Mouse (Mus musculus): ENCODE measurements around the gene Bcl2l1.

Bcl2l1 gene

DNA sequence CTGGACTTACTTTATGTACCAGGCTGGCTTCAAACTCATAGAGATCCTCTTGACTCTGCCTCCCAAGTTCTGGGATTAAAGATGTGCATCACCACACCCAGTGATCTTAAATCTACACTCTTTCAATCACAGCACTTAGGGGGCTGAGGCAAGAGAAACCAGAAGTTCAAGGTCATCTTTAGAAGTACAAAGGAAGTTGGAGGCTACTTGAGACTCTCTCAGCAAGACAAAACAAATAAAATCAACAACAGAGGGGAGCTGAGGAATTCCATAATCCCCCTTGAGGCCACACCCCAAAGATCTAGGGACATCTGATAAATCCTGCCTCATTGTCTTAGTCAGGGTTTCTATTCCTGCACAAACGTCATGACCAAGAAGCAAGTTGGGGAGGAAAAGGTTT, 59.3 kb downstream of the Bcl2l1 start:
- no peak for DNase-seq (ENCODE audit: low spot score)

- DNase-seq (ENCODE audit: low spot score), result peak; percentile 66
Measured at GRCm38 (mm10) chr2:152771571-152771970, 60.0 kb downstream of the Bcl2l1 start.

- no peak for DNase-seq (ENCODE audit: low spot score)
Measured at GRCm38 (mm10) chr2:152769677-152770076, 61.9 kb downstream of the Bcl2l1 start.

DNA sequence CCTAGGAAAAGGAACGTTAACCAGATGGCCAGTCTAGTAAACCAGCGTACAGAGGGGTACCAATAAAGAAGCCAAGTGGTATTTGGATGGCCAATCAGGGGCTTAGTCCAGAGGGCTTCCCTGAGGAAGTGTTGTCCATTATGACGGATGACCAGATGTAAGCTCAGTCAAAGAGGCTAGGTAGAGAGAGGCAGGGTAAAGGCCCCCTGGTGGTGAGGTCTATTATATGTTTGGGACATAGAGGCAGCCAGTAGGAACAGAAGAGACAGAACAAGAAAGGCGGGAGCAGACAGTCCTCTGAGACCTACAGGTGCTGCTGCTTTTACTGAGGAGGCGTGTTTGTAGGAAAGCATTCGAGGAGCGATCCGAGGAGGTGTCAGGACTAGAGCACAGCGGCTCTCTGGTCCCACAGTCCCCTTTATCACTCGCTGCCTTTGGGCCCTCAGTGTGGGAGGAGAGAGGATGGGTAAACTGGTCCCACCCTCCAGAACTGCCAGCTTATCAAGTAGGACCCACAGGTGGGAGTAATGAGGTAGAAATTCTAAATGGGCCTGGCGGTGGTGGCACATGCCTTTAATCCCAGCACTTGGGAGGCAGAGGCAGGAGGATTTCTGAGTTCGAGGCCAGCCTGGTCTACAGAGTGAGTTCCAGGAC, 63.8 kb downstream of the Bcl2l1 start:
- no peak for DNase-seq (ENCODE audit: low spot score)

DNA sequence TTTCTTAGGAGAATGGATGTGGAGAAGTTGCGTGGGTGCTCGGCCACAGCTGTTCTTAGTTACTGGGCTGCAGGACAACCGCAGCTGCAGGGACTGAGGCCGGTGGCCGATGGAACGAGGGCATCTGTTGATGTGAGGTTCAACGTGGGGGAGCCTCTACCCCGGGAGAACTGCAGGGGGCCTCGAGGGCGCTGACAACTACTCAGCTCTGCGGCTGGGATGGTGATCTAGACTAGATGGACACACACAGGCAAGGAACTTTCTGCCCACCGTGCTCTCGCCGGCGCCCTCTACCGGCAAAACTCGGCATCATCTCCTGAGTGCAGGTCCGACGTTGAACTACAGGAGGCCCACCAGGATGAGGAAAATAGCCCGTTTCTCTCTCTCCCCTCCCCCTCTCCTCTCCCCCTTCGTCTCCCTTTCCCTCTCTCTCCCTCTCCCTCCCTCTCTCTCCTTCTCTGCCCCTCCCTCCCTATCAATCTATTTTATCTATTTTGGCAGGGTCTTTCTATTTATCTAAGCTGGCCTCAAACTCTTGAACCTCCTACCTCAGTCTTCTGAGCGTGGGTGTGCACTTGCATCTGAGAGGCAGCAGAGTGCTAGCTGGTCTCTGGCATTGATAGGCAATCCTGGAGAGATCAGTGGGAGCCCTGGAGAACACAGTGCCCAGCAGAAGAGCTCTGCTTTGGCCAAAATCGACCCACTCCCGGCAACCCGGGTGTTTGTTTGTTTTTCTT, 65.0 kb downstream of the Bcl2l1 start:
- DNase-seq (ENCODE audit: low spot score), result peak; percentile 91

DNA sequence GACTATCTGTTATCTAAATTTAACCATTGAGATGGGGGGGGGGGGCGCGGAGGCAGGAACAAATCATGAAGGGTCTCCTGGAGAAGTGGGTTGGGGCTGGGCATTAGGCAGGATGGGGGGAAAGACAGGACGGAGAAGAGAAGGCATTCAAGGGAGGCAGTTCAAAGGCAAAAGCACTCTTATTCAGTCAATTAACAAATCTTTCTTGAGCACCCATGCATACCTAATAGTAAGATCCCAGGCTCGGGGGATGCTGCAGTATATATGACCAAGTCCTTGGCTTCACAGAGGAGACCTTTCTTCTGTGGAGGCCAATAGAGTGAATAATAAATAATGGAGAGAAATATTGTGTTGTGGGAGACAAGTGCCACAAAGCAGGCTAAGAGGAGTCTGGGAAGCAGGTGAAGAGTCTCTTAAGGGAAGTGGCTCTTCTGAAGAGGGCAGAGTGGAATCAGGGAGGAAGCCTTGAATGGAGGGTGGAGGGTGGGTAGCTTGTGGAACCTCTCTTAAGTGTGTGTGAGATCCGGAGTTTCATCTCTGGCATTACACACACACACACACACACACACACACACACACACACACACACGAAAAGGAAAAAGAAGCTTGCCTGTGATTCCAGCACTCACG, 66.4 kb downstream of the Bcl2l1 start:
- DNase-seq (ENCODE audit: low spot score), result no peak

DNA sequence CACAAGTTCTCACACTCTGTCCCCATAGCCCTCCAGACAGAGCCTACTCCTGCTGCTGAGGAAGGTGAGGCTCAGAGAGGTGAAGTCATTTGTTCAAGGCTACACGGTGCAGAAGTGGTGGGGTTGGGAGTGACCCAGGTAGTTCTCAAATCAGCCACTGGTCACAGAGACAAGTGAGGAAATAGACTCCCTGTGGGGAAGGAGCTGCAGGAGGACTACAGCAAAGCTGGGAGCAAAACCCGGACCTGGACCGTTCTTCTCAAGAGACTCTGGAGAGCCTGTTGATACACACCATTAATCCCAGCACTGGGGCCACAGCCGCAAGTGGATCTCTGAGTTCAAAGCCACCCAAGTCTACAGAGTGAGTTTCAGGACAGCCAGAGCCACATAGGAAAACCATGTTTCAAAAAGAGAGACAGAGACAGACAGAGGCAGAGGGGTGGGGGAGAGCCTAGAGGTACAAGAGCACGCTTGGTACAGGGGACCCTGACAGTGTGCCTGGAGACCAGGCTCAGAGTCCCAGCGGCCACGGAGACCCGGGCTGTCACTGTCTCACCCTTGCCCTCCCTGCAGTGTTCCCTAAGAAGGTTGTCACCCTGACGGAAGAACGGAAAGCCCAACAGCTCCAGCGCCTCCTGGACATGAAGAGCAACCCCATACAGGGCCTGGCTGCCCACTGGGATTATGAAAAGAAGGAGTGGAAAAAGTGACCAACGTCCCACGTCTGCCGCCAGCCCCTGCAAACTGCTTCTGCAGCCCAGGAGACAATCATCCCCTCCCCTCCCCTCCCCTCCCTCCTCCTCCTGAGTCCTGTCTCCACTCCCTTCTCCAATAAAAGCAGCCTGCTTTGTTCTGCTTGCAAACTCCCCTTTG, 67.1 kb downstream of the Bcl2l1 start:
- DNase-seq (ENCODE audit: low spot score), result no peak

DNA sequence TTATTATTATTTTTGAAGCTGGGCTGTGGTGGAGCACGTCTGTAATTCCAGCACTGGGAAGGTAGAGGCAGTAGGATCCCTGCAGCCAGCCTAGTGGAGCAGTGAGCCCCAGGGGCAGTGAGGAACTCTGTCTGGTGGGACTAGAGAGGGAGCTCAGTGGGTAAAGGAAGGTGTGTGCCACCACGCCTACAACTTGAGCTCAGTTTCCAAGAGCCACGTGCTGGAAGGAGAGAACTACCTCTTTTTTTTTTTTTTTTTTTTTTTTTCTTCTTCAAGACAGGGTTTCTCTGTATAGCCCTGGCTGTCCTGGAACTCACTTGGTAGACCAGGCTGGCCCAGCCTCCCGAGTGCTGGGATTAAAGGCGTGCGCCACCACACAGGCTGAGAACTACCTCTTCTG, 68.2 kb downstream of the Bcl2l1 start:
- no peak for DNase-seq (ENCODE audit: low spot score)

GRCm38 (mm10) chr2:152758351-152758750, 73.2 kb downstream of the Bcl2l1 start:
- no peak for DNase-seq (ENCODE audit: low spot score)

- DNase-seq (ENCODE audit: low spot score), result no peak
Measured at GRCm38 (mm10) chr2:152757478-152757877, 74.0 kb downstream of the Bcl2l1 start.

GRCm38 (mm10) chr2:152756474-152757393, 74.8 kb downstream of the Bcl2l1 start:
- no peak for DNase-seq (ENCODE audit: low spot score)

DNA sequence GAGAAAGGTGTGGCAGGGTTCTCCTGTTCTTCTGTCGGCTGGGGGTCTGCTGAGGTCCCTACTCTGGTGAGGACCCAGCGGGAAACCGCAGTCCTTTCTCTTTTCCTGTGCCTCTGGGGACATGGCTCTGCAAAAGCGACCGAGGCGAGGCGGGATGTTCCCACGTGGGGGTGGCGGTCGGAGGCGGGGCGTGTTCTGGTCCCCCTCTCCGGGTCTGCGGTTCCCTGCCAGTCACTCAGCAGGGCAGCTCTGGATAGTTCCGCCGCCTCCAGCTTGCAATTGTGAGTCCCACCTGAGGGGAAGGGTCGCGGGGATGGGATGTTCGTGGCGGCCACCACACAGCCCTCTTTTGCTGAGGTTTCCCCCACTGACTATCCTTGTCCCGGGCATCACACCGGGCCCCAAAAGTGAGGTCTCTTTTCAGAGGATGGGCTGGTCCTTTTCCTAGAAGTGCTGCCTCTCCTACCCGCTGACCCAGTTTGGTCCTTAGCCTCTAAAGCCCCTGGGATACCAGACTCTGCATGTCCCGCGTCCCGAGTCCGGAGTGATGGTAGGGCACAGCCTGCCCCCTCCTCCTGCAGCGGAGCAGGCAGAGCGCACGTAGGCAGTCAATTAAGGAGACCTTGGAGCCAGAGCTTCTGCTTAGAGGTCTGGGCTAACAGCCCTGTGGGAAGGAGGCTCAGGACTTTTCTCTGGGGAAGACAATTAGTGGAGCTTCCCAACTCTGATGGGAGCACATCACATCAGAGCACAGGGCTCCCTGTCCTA, 77.4 kb downstream of the Bcl2l1 start, which contains the start of gene Cox4i2:
Cox4i2 (plus strand) TSS at position 230 of the 768 bp plus-strand sequence.
- DNase-seq (ENCODE audit: low spot score), result no peak

GRCm38 (mm10) chr2:152742435-152742834, 89.1 kb downstream of the Bcl2l1 start:
- peak; percentile 73 for DNase-seq (ENCODE audit: low spot score)

DNA sequence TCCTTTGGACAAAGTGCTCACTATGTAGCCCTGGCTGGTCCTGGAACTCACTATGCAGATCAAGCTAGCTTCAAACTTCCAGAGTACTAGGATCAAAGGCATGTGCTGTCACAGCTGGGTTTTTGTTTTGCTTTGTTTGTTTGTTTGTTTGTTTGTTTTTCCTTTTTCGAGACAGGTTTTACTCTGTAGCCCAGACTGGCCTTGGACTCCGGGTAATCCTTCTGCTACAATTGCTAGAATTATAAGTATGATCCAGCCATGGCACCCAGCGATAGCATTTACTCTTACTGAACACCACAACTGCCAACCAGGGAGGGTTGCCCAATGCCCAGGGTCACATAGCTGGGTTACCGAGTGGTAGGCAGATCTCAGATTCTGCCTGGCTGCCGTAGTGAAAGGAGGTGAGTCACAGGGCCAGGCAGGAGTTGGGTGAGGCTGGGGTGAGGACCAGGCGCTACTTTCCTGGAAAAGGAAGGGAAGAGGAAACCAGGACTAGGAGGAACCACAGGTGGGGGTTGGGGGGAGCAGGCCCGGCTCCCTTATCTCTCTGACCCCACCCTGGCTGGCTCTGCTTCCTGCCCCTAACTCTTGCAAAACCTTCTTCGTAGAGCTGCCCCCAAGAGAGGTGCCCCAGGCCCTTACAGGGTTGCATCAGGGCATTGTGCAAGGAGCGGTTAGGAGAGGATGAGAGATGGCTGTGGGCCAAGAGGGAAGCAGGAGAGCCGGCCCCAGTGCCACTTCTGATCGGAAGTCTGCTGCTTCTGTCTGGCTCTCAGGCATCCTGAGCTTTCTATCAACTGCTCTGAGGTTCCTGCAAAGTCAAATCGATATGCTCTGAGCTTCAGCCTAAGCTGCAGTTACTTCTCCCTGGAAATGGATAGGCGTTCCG, 90.1 kb downstream of the Bcl2l1 start:
- peak; percentile 56 for DNase-seq (ENCODE audit: low spot score)

DNA sequence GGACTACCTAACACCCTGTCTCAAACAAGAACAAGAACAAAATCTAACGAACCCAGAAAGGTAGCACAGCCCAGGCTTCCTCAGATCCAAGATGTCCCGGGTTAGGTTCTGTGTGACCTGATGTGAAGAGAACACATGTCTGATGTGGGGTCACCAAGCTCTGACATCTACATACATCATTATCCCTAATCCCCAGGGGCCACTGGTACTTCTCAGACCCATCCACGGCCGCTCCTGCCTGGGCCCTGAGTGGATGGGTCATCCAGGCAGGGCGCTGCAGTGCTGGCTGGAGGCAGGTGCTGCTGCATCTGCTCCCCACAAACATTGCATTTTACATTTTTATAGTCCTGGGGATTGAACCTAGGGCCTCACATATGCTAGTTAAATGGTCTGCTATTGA, 91.0 kb downstream of the Bcl2l1 start:
- no peak for DNase-seq (ENCODE audit: low spot score)

DNA sequence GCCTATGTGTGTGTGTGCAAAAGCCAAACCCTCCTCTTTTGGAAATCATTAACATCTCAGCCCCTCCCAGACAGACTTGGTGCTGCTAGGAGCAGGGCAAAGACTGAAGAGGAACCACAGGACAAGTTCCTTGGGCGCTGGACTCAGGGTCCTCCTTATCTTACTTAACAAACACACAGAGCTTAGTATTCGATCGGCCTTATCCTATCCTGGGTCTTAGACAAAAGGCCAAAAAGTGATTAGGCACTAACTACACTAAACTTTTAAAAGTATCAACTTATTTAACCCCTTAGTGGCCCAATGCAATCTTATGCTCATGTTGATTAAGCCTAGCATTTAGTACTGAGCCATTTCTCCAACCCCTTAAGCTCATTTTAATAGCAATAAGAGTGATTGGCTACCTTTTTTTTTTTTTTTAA, 91.7 kb downstream of the Bcl2l1 start:
- DNase-seq (ENCODE audit: low spot score), result peak; percentile 25

DNA sequence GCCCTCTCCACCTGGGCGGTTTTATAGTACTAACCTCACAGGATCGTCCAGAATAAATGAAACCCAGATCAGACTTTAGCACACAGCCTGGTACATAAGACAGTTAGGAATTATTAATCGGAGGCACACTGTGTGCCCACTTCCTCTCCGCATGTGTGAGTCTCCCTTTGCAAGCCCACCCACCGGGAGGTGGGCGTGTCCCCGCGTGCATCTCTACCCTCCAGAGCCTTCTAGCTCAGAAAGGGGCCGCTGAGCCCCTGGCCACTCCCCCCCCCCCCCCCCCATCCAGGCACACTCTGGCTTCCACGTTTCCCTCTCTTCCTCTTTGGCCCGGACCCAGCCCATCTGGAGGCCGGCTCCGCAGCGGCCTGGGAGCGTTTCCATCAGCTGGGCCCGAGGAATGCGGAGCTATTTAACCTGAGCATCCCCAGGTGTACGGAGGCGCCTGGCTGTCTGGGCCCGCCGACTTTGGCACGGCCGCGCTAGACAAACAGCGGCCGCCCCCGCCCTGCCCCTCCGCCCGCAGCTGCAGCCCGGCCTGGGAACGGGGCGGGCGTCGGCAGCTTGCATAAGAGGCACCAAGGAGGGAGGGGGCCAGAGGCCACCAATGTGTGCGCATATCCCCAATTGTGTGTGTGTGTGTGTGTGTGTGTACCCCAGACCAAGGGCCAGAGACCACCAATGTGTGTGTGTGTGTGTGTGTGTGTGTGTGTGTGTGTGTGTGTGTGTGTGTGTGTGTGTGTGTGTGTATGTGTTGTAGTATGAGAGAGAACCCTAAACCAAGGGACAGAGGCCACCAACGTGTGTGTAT, 92.3 kb downstream of the Bcl2l1 start:
- peak; percentile 80 for DNase-seq (ENCODE audit: low spot score)

GRCm38 (mm10) chr2:152738341-152738740, 93.2 kb downstream of the Bcl2l1 start:
- DNase-seq (ENCODE audit: low spot score), result no peak

Measured in ovary, postnatal 36 days (tissue).